Mouse (Mus musculus) heart, embryonic 13.5 days (tissue): ENCODE results near the gene Hnrnpa2b1. TPM values are rescaled to one million over a fixed set of nuclear protein-coding genes. Genes with fewer than 3 reads are reported as not detected.

Experiments used
- ATAC-seq: fragments of 200-750 bp; cut with Nextera tagmentation; 2 replicates; pipeline ENCODE4 v1.8.0; 2017; ENCODE audit warnings: moderate TSS enrichment; ENCODE audit not compliant: insufficient number of reproducible peaks, low FRiP score, low TSS enrichment; ENCODE audit errors: extremely low read depth
- H3K27ac ChIP-seq: fragments of 300-500 bp; sonication (generic); replicated peaks from 2 replicates; pipeline ENCODE4 v1.5.1; 2015; ENCODE audit warnings: moderate library complexity, mild to moderate bottlenecking, inconsistent platforms
- H3K27me3 ChIP-seq: fragments of 300-500 bp; sonication (generic); replicated peaks from 2 replicates; pipeline ENCODE4 v1.6.1; 2015; ENCODE audit warnings: mild to moderate bottlenecking, inconsistent platforms
- H3K36me3 ChIP-seq: fragments of 300-500 bp; sonication (generic); 2 replicates; pipeline ENCODE4 v1.6.1; 2015; ENCODE audit warnings: mild to moderate bottlenecking, inconsistent platforms
- H3K4me1 ChIP-seq: fragments of 300-500 bp; sonication (generic); 2 replicates; pipeline ENCODE4 v1.6.1; 2015; ENCODE audit warnings: inconsistent platforms
- H3K4me2 ChIP-seq: fragments of 300-500 bp; sonication (generic); 2 replicates; pipeline ENCODE4 v1.6.1; 2015; ENCODE audit warnings: inconsistent platforms, mild to moderate bottlenecking, moderate library complexity
- H3K4me3 ChIP-seq: fragments of 300-500 bp; sonication (generic); 2 replicates; pipeline ENCODE4 v1.5.1; 2015; ENCODE audit warnings: moderate library complexity, mild to moderate bottlenecking, inconsistent platforms
- H3K9ac ChIP-seq: fragments of 300-500 bp; sonication (generic); 2 replicates; pipeline ENCODE4 v1.6.1; 2015; ENCODE audit warnings: inconsistent platforms, mild to moderate bottlenecking, moderate library complexity
- H3K9me3 ChIP-seq: fragments of 300-500 bp; sonication (generic); 2 replicates; pipeline ENCODE4 v1.6.1; 2016; ENCODE audit warnings: inconsistent platforms
- WGBS: fragments of 180-500 bp; shearing (Covaris S2); methylation state at CpG from one replicate; pipeline ENCODE4 v1.1.7; 2015; ENCODE audit warnings: mixed read lengths; 5-methylcytosine and 5-hydroxymethylcytosine counted together
- polyA plus RNA-seq: library from polyadenylated mRNA; unstranded; fragments of >200 nt; fragmentation: Nextera tagmentation; extraction: Ambion mirVana; gene quantifications from 2 replicates; pipeline ENCODE4 v1.2.1, GENCODE M21; 2015

Gene Hnrnpa2b1
- polyA plus RNA-seq, 1 experiment from 2014 or later: 1,097 TPM

GRCm38 (mm10) chr6:51438826-51439330 lies 30.8 kb downstream of the Hnrnpa2b1 start:
- Histone ChIP-seq H3K4me3 (no peak overlapping the region), H3K4me2 (no peak overlapping the region), H3K36me3 (no peaks in the 10 kb centered on the region), H3K4me1 (peaks cover 46% of the 10 kb centered on the region), H3K9me3 (no peaks in the 10 kb centered on the region), H3K27me3 (peaks cover 16% of the 10 kb centered on the region), H3K27ac (peak overlapping the region; percentile 92), H3K9ac (no peak overlapping the region)
- 72% methylated on average over 9 of the region's 9 CpGs for WGBS
- ATAC-seq: no peak

DNA sequence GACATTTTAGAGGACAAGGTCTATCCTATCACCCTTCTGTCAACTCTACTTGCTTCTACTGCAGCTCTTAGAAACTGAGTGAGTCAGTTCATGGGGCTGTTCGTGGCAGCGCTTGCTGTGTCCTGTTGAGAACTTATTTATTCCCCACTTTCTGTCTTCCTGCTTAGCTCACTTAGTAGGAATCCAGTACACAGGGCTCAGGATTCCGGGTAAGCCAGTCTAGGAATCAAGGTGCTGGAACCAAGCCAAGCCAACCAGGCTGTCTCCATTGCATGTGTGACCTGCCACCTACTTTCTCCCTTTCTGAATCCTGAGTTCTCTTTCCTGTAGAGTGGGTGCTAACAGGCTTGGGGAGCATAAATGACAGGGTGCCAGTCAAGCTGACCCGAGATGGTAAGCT lies 32.0 kb downstream of the Hnrnpa2b1 start:
- Histone ChIP-seq H3K4me3 (no peak overlapping the region), H3K4me2 (peak overlapping the region; percentile 50), H3K36me3 (no peaks in the 10 kb centered on the region), H3K9me3 (no peaks in the 10 kb centered on the region), H3K27me3 (peaks cover 28% of the 10 kb centered on the region), H3K27ac (peak overlapping the region; percentile 92), H3K9ac (peak overlapping the region; percentile 20; the same call in 1 of the 2 replicates), H3K4me1 (peaks cover 56% of the 10 kb centered on the region)
- WGBS: 23% methylated on average over 4 of the region's 4 CpGs
- no peak for ATAC-seq

DNA sequence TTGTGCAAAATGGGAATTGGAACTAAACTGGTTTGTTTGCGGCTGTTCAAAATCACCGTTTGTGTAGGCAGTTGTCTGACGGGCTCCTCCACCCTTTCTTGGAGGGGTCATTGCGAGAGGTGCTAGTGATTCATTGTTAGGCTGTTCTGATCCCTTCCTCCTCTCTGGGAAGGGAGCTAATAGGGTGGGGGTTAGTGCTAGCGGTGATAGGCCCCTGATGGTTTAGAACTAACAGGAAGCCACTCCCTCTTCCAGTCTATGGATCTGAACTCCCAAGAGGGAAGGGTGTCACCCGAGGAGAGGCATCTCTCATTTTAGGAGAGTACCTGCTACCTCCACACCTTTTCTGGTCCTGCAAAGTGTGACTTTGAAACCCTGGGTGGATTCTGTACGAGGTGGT lies 35.4 kb downstream of the Hnrnpa2b1 start:
- Histone ChIP-seq H3K27me3 (peaks cover 54% of the 10 kb centered on the region), H3K4me2 (peak overlapping the region; percentile 98), H3K9me3 (no peaks in the 10 kb centered on the region), H3K9ac (no peak overlapping the region; the same call in 1 of the 2 replicates), H3K4me3 (0 out of 2 replicates have a peak overlapping the region, but pooled peaks have one; percentile 72), H3K36me3 (no peaks in the 10 kb centered on the region), H3K4me1 (peaks cover 51% of the 10 kb centered on the region), H3K27ac (no peak overlapping the region)
- 43% methylated on average over 7 of the region's 7 CpGs for WGBS
- ATAC-seq: no peak

DNA sequence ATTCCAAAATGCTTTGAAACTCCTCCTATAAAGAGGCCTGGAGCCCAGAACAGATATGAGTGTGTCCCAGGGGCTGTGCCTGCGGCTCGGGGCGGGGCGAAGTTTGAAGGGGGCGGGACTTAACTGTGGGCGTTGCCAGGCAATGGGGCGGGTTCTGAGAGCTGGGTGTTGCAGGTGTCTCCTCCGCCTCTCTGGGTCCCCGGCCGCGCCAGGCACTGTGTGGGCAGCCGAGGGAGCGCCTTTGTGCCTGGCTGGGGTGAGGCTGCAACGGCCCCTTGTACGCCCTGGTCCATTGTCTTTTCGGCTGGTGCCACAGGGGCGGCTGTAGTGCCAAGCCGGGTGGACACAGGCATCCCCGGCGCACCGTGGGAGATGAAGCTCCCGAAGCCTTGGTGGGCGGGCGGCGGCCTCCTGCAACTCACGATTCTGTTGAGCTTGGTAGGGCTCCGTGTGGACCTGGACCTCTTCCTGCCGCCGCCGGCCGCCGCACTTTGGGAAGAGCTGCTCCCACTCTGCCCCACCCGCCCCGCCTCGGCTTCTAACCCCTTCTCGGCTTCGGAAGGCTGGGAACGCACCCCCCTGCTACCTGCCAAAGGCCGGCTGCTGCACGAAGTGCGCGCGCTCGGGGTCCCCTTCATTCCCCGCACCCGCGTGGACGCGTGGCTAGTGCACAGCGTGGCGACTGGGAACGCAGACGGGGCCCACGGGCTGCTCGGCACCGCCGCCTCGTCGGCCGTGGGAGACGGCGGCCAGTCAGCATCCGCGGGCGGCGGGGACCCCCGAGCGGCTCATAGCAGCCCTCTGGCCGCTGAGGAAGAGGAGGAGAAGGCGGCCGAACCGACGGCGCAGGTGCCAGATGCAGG lies 36.9 kb downstream of the Hnrnpa2b1 start, which contains the start of gene Nfe2l3:
Nfe2l3 (plus strand) TSS at position 136 of the 863 bp plus-strand sequence.
- peak within 1 kb of the TSS; percentile 98 for H3K4me2 ChIP-seq
- 2% methylated on average over 74 of the region's 74 CpGs for WGBS
- H3K9ac ChIP-seq: peak within 1 kb of the TSS; percentile 84
- peak within 1 kb of the TSS; percentile 72 for H3K4me3 ChIP-seq
- ATAC-seq: peak; percentile 72; the same call in 1 of the 2 replicates
- peaks cover 56% of the 10 kb centered on the region for H3K27me3 ChIP-seq
- H3K4me1 ChIP-seq: peaks cover 36% of the 10 kb centered on the region
- no peaks in the 10 kb centered on the region for H3K36me3 ChIP-seq
- H3K9me3 ChIP-seq: no peaks in the 10 kb centered on the region
- no peak within 1 kb of the TSS for H3K27ac ChIP-seq

- Histone ChIP-seq H3K36me3 (no peaks in the 10 kb centered on the region), H3K4me2 (no peak overlapping the region), H3K9me3 (no peaks in the 10 kb centered on the region), H3K4me3 (no peak overlapping the region), H3K4me1 (no peaks in the 10 kb centered on the region), H3K27ac (no peak overlapping the region), H3K9ac (no peak overlapping the region), H3K27me3 (peaks cover 4% of the 10 kb centered on the region; the same call in 1 of the 2 replicates)
- WGBS: 74% methylated on average over 2 of the region's 2 CpGs
- ATAC-seq: no peak
These were observed 45.2 kb downstream of the Hnrnpa2b1 start for GRCm38 (mm10) chr6:51424537-51424936.

DNA sequence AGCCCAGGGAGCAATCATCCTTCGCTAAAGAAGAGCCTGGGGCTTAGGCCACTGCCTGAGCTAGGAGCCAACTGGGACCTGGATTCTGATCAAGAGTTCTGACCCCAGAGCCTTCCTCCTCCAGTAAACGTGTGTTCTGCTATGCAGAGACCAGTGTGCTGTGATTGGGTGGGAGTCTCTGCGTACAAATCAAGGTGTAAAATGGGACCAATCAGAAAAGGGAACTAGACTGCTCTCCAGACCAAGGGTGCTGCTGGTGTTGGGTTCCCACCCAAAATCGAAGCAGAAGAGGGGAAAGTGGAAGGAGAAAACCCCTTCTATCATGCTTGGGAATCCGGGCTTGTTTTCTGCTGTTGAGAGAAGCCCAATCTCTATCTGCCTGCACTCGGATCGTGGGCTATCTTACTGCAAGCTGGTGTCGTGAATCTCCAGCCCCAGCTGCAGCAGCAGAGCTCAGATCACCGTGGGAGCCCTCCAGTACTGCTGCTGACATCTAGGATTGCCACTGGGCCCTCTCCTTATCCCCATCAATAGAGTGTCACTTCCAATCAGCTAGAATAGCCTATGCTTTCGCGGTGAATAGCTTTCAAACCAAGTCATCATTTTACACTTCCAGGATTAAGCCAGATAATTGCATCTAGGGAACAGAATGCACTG lies 46.1 kb downstream of the Hnrnpa2b1 start:
- WGBS: 38% methylated on average over 11 of the region's 11 CpGs
- H3K36me3 ChIP-seq: no peaks in the 10 kb centered on the region
- H3K9ac ChIP-seq: no peak overlapping the region
- H3K27ac ChIP-seq: no peak overlapping the region
- H3K27me3 ChIP-seq: no peaks in the 10 kb centered on the region
- no peaks in the 10 kb centered on the region for H3K4me1 ChIP-seq
- no peak for ATAC-seq
- no peak overlapping the region for H3K4me3 ChIP-seq
- no peaks in the 10 kb centered on the region for H3K9me3 ChIP-seq
- H3K4me2 ChIP-seq: no peak overlapping the region

GRCm38 (mm10) chr6:51417306-51417936 lies 52.3 kb downstream of the Hnrnpa2b1 start:
- H3K27me3 ChIP-seq: no peaks in the 10 kb centered on the region; the same call in 1 of the 2 replicates
- H3K4me2 ChIP-seq: no peak overlapping the region
- WGBS: 82% methylated on average over 4 of the region's 4 CpGs
- H3K4me1 ChIP-seq: no peaks in the 10 kb centered on the region
- no peak overlapping the region for H3K4me3 ChIP-seq
- peaks cover 3% of the 10 kb centered on the region; the same call in 1 of the 2 replicates for H3K9me3 ChIP-seq
- no peak overlapping the region for H3K27ac ChIP-seq
- no peak overlapping the region for H3K9ac ChIP-seq
- no peaks in the 10 kb centered on the region for H3K36me3 ChIP-seq
- no peak for ATAC-seq

GRCm38 (mm10) chr6:51416433-51416832 lies 53.3 kb downstream of the Hnrnpa2b1 start:
- Histone ChIP-seq H3K9ac (no peak overlapping the region), H3K4me2 (no peak overlapping the region), H3K27me3 (no peaks in the 10 kb centered on the region; the same call in 1 of the 2 replicates), H3K4me3 (no peak overlapping the region), H3K36me3 (no peaks in the 10 kb centered on the region), H3K27ac (no peak overlapping the region), H3K9me3 (peaks cover 3% of the 10 kb centered on the region; the same call in 1 of the 2 replicates), H3K4me1 (no peaks in the 10 kb centered on the region)
- no peak for ATAC-seq
- 44% methylated on average over 1 of the region's 1 CpGs for WGBS

Other genes starting within 250 kb of the Hnrnpa2b1 start
- gene Nfe2l3, start 37.2 kb downstream of the Hnrnpa2b1 start, polyA plus RNA-seq: 3.0 and 3.1 TPM in 2 replicates
- 320 and 353 TPM in 2 replicates for gene Cbx3, start 466 bp upstream of the Hnrnpa2b1 start, polyA plus RNA-seq
- gene Snx10, start 54.0 kb upstream of the Hnrnpa2b1 start, polyA plus RNA-seq: 16.5 and 16.6 TPM in 2 replicates